Mouse (Mus musculus) heart, postnatal 0 days (tissue): ENCODE measurements at regions not wholly inside any gene's neighbourhood (a gene's known extent, or its start where the extent isn't known, plus 50 kb on each side); places are given as distances from the start of the nearest gene placed in this dataset.

ENCODE experiments used
- CTCF ChIP-seq: IDR thresholded peaks from 2 replicates; pipeline ENCODE4 v1.5.1; 2016; ENCODE audit warnings: antibody characterized with exemption, control low read depth, low read depth
- EP300 ChIP-seq: IDR thresholded peaks from 2 replicates; pipeline ENCODE4 v1.6.1; 2016; ENCODE audit warnings: antibody characterized with exemption, low read depth

DNA sequence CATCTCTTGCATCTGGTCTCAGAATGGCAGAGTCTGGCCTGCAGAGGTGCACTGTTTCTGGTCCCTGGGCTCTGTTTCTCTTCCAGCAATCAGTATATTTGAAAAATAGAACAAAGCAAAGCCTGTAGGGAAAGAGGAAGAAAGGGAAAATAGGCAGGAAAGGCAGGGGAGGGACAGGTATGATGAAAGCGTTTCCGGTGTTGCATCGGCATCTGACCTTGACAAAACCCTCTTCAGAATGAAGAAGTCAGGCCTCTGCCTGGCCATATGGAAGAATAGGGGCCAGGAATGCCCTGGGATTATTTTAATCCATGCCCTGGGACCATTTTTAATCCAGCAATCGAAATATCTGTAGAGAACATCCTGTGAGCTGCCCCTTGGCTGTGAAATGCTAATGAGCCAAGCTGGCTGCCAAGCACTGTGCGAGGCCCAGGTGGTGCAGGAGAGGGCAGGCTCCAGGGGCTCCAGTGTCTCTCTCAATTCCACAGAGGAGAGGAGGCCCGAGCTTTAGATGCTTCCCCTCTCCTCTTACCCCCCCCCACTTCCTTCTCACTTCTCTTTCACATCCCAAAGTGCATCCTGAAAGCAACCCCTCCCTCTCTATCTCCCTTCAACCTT, 136.7 kb downstream of the Cartpt start:
- TF ChIP-seq CTCF = no peak
- TF ChIP-seq EP300 = no peak
